Mouse (Mus musculus) forebrain, embryonic 11.5 days (tissue): ENCODE data around the gene H2al1f. TPM values are rescaled to one million over a fixed set of nuclear protein-coding genes. Genes with fewer than 3 reads are reported as not detected.

Experiments
- ATAC-seq: fragments of 200-750 bp; cut with Nextera tagmentation; replicated peaks from 2 replicates; pipeline ENCODE4 v1.8.0; 2017; ENCODE audit warnings: moderate TSS enrichment; ENCODE audit not compliant: low FRiP score
- DNase-seq: peaks from one replicate; pipeline ENCODE4 v3.0.0-alpha.2; 2017; ENCODE audit warnings: low spot score
- H3K27ac ChIP-seq: fragments of 300-500 bp; sonication (generic); 2 replicates; pipeline ENCODE4 v1.5.1; 2014; ENCODE audit warnings: low read depth, low read length
- H3K27me3 ChIP-seq: fragments of 300-500 bp; sonication (generic); 2 replicates; pipeline ENCODE4 v1.6.1; 2014; ENCODE audit warnings: mild to moderate bottlenecking, low read length, mixed read lengths; ENCODE audit not compliant: control insufficient read depth, insufficient read depth
- H3K36me3 ChIP-seq: fragments of 300-500 bp; sonication (generic); 2 replicates; pipeline ENCODE4 v1.6.1; 2014; ENCODE audit warnings: mild to moderate bottlenecking, low read length, moderate library complexity, mixed read lengths; ENCODE audit not compliant: control insufficient read depth, insufficient read depth
- H3K4me1 ChIP-seq: fragments of 300-500 bp; sonication (generic); replicated peaks from 2 replicates; pipeline ENCODE4 v1.6.1; 2014; ENCODE audit warnings: low read length, mixed read lengths; ENCODE audit not compliant: control insufficient read depth, insufficient read depth
- H3K4me2 ChIP-seq: fragments of 300-500 bp; sonication (generic); 2 replicates; pipeline ENCODE4 v1.6.1; 2014; ENCODE audit warnings: low read depth, mild to moderate bottlenecking, low read length, moderate library complexity, mixed read lengths; ENCODE audit not compliant: severe bottlenecking
- H3K4me3 ChIP-seq: fragments of 300-500 bp; sonication (generic); 2 replicates; pipeline ENCODE4 v1.5.1; 2014; ENCODE audit warnings: low read depth, low read length
- H3K9ac ChIP-seq: fragments of 300-500 bp; sonication (generic); 2 replicates; pipeline ENCODE4 v1.6.1; 2014; ENCODE audit warnings: low read length
- H3K9me3 ChIP-seq: fragments of 300-500 bp; sonication (generic); 2 replicates; pipeline ENCODE4 v1.6.1; 2016; ENCODE audit warnings: low read length, mixed read lengths; ENCODE audit not compliant: control insufficient read depth
- WGBS: fragments of 180-500 bp; shearing (Covaris S2); extraction: QIAGEN DNeasy Blood & Tissue Kit; methylation state at CpG from one replicate; pipeline ENCODE4 v1.1.7; 2014; 5-methylcytosine and 5-hydroxymethylcytosine counted together
- polyA plus RNA-seq: library from polyadenylated mRNA; unstranded; fragments of >200 nt; fragmentation: Nextera tagmentation; extraction: Ambion mirVana; gene quantifications from 2 replicates; pipeline ENCODE4 v1.2.1, GENCODE M21; 2014

The H2al1f gene
- polyA plus RNA-seq, 1 experiment from 2014 or later, result not detected

DNA sequence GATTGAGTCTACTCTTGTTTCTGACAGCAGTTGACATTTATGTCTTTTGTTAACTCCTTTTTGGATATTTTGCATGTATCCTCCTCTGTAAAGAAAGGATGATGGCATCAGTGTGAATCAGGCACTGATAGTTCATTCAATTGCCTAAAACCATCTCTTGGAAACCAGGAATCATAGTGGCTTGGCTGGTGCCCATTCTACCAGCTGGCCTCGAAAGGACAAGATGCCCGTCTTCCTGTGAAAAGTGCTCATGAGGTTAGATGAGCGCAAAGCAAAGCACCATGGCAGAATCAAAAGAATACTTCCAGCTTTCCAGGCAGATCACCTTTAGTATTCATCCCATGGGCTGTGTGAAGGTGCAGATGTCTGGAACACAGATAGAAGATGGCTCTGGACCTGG is 31.8 kb downstream of the H2al1f start:
- 92% methylated on average over 3 of the region's 3 CpGs for WGBS
- no peak overlapping the region for H3K4me2 ChIP-seq
- DNase-seq (no peak), ATAC-seq (no peak)
- H3K4me1 ChIP-seq, result no peaks in the 10 kb centered on the region
- no peak overlapping the region for H3K27ac ChIP-seq
- H3K9ac ChIP-seq, result no peak overlapping the region
- no peaks in the 10 kb centered on the region for H3K27me3 ChIP-seq
- no peaks in the 10 kb centered on the region for H3K36me3 ChIP-seq
- no peaks in the 10 kb centered on the region for H3K9me3 ChIP-seq
- no peak overlapping the region for H3K4me3 ChIP-seq

DNA sequence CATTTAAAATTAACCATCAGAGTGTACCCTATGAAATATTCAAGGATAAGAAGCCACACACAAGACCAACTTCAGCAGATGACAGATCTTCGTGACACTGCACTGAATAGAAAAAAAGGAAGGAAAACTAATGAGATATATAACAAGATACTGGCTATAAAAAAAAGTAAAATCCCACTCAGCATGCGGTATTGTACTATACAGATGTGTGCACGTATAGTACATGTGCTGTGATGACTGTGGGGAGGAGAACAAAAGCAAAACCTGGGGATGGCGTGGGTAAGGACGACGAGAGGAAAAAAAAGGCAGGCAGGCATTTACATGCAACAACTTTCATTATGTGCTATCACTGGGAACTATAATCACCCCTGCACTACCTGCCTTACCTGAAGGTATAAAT is 45.9 kb downstream of the H2al1f start:
- H3K27me3 ChIP-seq, result no peaks in the 10 kb centered on the region
- H3K27ac ChIP-seq, result no peak overlapping the region
- ATAC-seq (no peak), DNase-seq (no peak)
- no peak overlapping the region for H3K4me3 ChIP-seq
- no peaks in the 10 kb centered on the region for H3K36me3 ChIP-seq
- no peak overlapping the region for H3K9ac ChIP-seq
- H3K4me2 ChIP-seq, result no peak overlapping the region
- WGBS, result 87% methylated on average over 6 of the region's 6 CpGs
- H3K4me1 ChIP-seq, result no peaks in the 10 kb centered on the region
- no peaks in the 10 kb centered on the region for H3K9me3 ChIP-seq

DNA sequence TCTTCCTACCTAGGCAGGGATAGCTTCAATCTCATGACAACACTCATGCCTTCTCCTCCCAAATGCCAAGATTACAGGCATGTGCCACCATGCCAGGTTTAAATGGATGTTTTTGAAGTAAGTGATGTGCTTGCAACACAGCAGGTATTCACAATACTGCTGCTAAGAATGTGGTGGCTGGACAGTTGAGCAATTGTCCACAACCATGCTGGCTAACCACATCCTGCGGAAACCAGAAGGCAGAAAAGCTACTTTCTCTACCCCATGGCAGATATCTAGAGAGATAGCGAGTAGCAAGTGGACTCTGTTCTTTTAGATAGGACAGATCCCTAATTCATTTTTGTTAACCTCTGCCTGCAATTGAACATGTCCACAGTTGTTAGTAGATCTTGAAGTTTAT is 46.3 kb downstream of the H2al1f start:
- 89% methylated on average over 2 of the region's 2 CpGs for WGBS
- H3K36me3 ChIP-seq, result no peaks in the 10 kb centered on the region
- ATAC-seq (no peak), DNase-seq (no peak)
- no peak overlapping the region for H3K4me2 ChIP-seq
- H3K4me3 ChIP-seq, result no peak overlapping the region
- H3K27me3 ChIP-seq, result no peaks in the 10 kb centered on the region
- H3K4me1 ChIP-seq, result no peaks in the 10 kb centered on the region
- H3K9me3 ChIP-seq, result no peaks in the 10 kb centered on the region
- H3K9ac ChIP-seq, result no peak overlapping the region
- H3K27ac ChIP-seq, result no peak overlapping the region

DNA sequence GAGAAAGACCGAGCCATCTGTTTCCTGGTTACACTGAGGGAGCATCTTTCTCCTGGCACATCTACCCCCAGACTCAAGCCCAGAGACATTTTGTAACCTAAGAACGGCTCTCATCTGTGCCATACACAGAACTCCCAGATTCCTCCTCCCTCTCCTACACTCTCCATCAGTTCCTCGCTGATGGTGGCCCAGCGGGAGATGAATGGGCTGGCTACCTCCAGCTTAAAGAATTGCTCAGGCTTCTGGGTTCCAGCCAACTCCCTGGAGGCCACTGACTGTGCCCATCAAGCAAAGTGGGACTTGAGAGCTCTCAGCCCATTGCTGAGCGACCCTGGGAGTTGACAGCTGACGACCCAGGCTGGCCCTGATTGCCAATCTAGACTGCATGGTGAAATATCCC is 48.9 kb downstream of the H2al1f start:
- H3K4me2 ChIP-seq, result no peak overlapping the region
- H3K9ac ChIP-seq, result no peak overlapping the region
- no peak overlapping the region for H3K27ac ChIP-seq
- 70% methylated on average over 6 of the region's 6 CpGs for WGBS
- H3K27me3 ChIP-seq, result no peaks in the 10 kb centered on the region
- H3K36me3 ChIP-seq, result no peaks in the 10 kb centered on the region
- no peaks in the 10 kb centered on the region for H3K4me1 ChIP-seq
- no peak overlapping the region for H3K4me3 ChIP-seq
- ATAC-seq, result no peak
- DNase-seq, result no peak
- H3K9me3 ChIP-seq, result no peaks in the 10 kb centered on the region

Other genes with a start within 250 kb of the H2al1f start
- not detected in 2 replicates for gene H2al1a, start 15.9 kb upstream of the H2al1f start, polyA plus RNA-seq
- not detected in 2 replicates for gene H2al1b, start 12.7 kb upstream of the H2al1f start, polyA plus RNA-seq
- gene H2al1c, start 9.5 kb upstream of the H2al1f start, polyA plus RNA-seq, result not detected in 2 replicates
- gene H2al1d, start 6.3 kb upstream of the H2al1f start, polyA plus RNA-seq, result not detected in 2 replicates
- not detected in 2 replicates for gene H2al1e, start 3.2 kb upstream of the H2al1f start, polyA plus RNA-seq
- not detected in 2 replicates for gene H2al1g, start 3.1 kb downstream of the H2al1f start, polyA plus RNA-seq
- not detected in 2 replicates for gene H2al1h, start 6.3 kb downstream of the H2al1f start, polyA plus RNA-seq
- gene H2al1i, start 9.5 kb downstream of the H2al1f start, polyA plus RNA-seq, result not detected in 2 replicates
- not detected in 2 replicates for gene H2al1j, start 12.7 kb downstream of the H2al1f start, polyA plus RNA-seq